Mouse (Mus musculus) testis, adult 2 months (tissue): ENCODE data around the gene Olfr149. TPM values are rescaled to one million over a fixed set of nuclear protein-coding genes. Genes with fewer than 3 reads are reported as not detected.
"Not testable (repeated sequence)": the region's sequence is repeated elsewhere in the genome, so short reads cannot be mapped to it uniquely, and the experiment has no call there.

ENCODE experiments used
- H3K27ac ChIP-seq: fragments of 200-500 bp; 2 replicates; pipeline ENCODE4 v1.5.1; 2012; ENCODE audit warnings: low read depth, low read length; ENCODE audit not compliant: control insufficient read depth, insufficient read depth
- H3K27me3 ChIP-seq: fragments of 200-500 bp; 2 replicates; pipeline ENCODE4 v1.6.1; 2012; ENCODE audit warnings: mild to moderate bottlenecking, low read length, moderate library complexity; ENCODE audit not compliant: control insufficient read depth, insufficient read depth
- H3K36me3 ChIP-seq: fragments of 200-500 bp; 2 replicates; pipeline ENCODE4 v1.6.1; 2012; ENCODE audit warnings: mild to moderate bottlenecking, low read length; ENCODE audit not compliant: control insufficient read depth, insufficient read depth
- H3K4me1 ChIP-seq: fragments of 200-500 bp; 2 replicates; pipeline ENCODE4 v1.6.1; 2012; ENCODE audit warnings: low read length; ENCODE audit not compliant: control insufficient read depth, insufficient read depth
- H3K4me3 ChIP-seq: fragments of 200-500 bp; 2 replicates; pipeline ENCODE4 v1.5.1; 2012; ENCODE audit warnings: low read depth, mild to moderate bottlenecking, low read length, moderate library complexity, mixed read lengths; ENCODE audit not compliant: control insufficient read depth
- CTCF ChIP-seq: fragments of 200-500 bp; IDR thresholded peaks from 2 replicates; pipeline ENCODE4 v1.5.1; 2012; ENCODE audit warnings: low read depth, mild to moderate bottlenecking, inconsistent platforms, low read length, moderate library complexity; ENCODE audit not compliant: control insufficient read depth, insufficient read depth, insufficient replicate concordance
- POLR2A ChIP-seq: fragments of 200-500 bp; IDR thresholded peaks from 2 replicates; pipeline ENCODE4 v1.6.1; 2012; ENCODE audit warnings: low read depth, mild to moderate bottlenecking, inconsistent platforms, low read length, moderate library complexity; ENCODE audit not compliant: control insufficient read depth
- polyA plus RNA-seq: library from polyadenylated mRNA; depleted of rRNA; stranded (reverse); fragments of >200 nt; gene quantifications from 2 replicates; pipeline ENCODE4 v1.2.3, GENCODE M21; 2012; rRNA removed

The Olfr149 gene
- polyA plus RNA-seq, result not detected in 2 replicates

DNA sequence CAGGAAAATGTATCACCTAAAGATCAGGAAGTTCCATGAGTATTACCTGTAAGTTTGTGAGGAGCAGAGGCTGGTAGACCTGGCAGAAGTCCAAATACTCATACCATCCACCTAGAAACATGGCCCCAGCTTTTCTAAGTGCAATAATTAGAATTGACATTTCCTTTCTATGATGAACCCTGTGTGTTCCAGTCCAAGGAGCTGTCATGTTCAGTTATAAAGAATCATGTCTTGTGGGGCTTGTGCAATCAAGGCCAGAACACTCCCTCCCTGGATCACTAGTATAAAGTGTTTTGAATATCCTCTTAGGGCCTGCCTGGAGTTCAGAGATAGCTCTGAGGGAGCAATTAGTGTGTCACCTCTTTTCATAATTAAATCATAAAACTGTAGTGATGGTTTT lies at the start of gene Olfr149:
Gene Olfr149 (minus strand): TSS at position 101 of the 400 bp plus-strand sequence.
- no peak within 1 kb of the TSS for H3K4me3 ChIP-seq
- no peak for TF ChIP-seq CTCF
- no peak for TF ChIP-seq POLR2A
- no peaks in the 10 kb centered on the region for H3K4me1 ChIP-seq
- no peak within 1 kb of the TSS for H3K27ac ChIP-seq
- no peaks in the 10 kb centered on the region for H3K27me3 ChIP-seq
- H3K36me3 ChIP-seq, result no peaks in the 10 kb centered on the region

- H3K4me1 ChIP-seq, result no peaks in the 10 kb centered on the region
- H3K36me3 ChIP-seq, result no peaks in the 10 kb centered on the region
- no peak overlapping the region for H3K4me3 ChIP-seq
- no peak for TF ChIP-seq POLR2A
- TF ChIP-seq CTCF, result no peak
- H3K27me3 ChIP-seq, result no peaks in the 10 kb centered on the region
- no peak overlapping the region for H3K27ac ChIP-seq
Observed at GRCm38 (mm10) chr9:39746428-39746827, 39.5 kb upstream of the Olfr149 start.

DNA sequence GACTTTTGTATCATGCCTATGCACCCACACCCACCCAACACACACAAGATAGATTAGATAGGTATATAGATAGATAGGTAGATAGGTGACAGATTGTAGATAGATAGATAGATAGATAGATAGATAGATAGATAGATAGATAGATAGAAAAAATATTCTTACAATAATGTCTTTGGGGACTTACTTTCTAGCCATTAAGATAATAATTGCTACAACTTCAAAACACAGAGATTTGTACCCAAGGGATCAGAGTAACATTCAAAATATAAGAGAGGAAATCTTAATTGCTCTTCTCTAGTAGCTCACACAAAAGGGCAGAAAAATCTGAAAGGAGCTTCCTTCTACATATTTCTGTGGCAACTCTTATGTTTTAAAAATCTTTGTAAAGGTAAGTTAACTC lies 39.0 kb upstream of the Olfr149 start, which contains the start of gene Olfr967:
Gene Olfr967 (plus strand): TSS at position 301 of the 400 bp plus-strand sequence.
- no peaks in the 10 kb centered on the region for H3K36me3 ChIP-seq
- no peaks in the 10 kb centered on the region for H3K27me3 ChIP-seq
- no peak within 1 kb of the TSS for H3K4me3 ChIP-seq
- TF ChIP-seq POLR2A (no peak), CTCF (no peak)
- H3K4me1 ChIP-seq, result no peaks in the 10 kb centered on the region
- H3K27ac ChIP-seq, result no peak within 1 kb of the TSS

GRCm38 (mm10) chr9:39740741-39741140 lies 33.8 kb upstream of the Olfr149 start:
- H3K27ac ChIP-seq, result no peak overlapping the region
- no peaks in the 10 kb centered on the region for H3K4me1 ChIP-seq
- no peaks in the 10 kb centered on the region for H3K27me3 ChIP-seq
- H3K4me3 ChIP-seq, result no peak overlapping the region
- TF ChIP-seq POLR2A (no peak), CTCF (no peak)
- no peaks in the 10 kb centered on the region for H3K36me3 ChIP-seq

- Histone ChIP-seq H3K27me3 (no peaks in the 10 kb centered on the region), H3K36me3 (no peaks in the 10 kb centered on the region)
- TF ChIP-seq POLR2A, result no peak
Observed at GRCm38 (mm10) chr9:39730678-39731077, 23.8 kb upstream of the Olfr149 start, which contains the start of gene Olfr150. Gene Olfr150 (plus strand): TSS chr9:39730978.

GRCm38 (mm10) chr9:39711053-39711452 lies 4.1 kb upstream of the Olfr149 start, which contains the start of gene Olfr965:
Gene Olfr965 (plus strand): TSS chr9:39711353.
- Histone ChIP-seq H3K27ac (no peak within 1 kb of the TSS), H3K27me3 (no peaks in the 10 kb centered on the region), H3K4me3 (no peak within 1 kb of the TSS), H3K36me3 (no peaks in the 10 kb centered on the region), H3K4me1 (no peaks in the 10 kb centered on the region)
- TF ChIP-seq POLR2A (no peak), CTCF (no peak)

More at GRCm38 (mm10) chr9:39730678-39731077, 23.8 kb upstream of the Olfr149 start, which contains the start of gene Olfr150:
- no peak within 1 kb of the TSS for H3K27ac ChIP-seq
- H3K4me1 ChIP-seq, result no peaks in the 10 kb centered on the region
- no peak within 1 kb of the TSS for H3K4me3 ChIP-seq

- Histone ChIP-seq H3K36me3 (no peaks in the 10 kb centered on the region), H3K4me3 (no peak overlapping the region), H3K4me1 (no peaks in the 10 kb centered on the region), H3K27me3 (no peaks in the 10 kb centered on the region), H3K27ac (no peak overlapping the region)
- no peak for TF ChIP-seq POLR2A
- TF ChIP-seq CTCF, result no peak
Observed at GRCm38 (mm10) chr9:39708958-39709357, 2.0 kb upstream of the Olfr149 start.

DNA sequence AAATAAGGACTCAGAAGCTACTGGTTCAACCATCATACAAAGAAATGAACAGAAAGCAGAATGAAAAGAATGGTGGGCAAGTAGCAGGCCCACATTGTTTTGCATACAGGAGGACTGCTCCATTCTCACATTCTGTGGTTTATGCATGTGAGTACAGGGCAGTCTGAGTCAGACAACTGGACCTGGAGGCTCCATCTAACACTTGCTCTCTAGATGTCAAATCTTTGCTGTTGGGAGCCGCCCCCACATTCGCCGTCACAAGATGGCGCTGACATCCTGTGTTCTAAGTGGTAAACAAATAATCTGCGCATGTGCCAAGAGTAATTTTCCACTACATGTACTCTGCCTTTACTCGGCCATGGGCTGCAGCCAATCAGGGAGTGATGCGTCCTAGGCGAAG lies 5.8 kb downstream of the Olfr149 start:
- H3K4me1 ChIP-seq, H3K27me3 ChIP-seq, H3K4me3 ChIP-seq, H3K36me3 ChIP-seq, H3K27ac ChIP-seq: not testable (repeated sequence)

GRCm38 (mm10) chr9:39679280-39679679 lies 27.6 kb downstream of the Olfr149 start:
- H3K27ac ChIP-seq, result no peak overlapping the region
- H3K4me1 ChIP-seq, result no peaks in the 10 kb centered on the region
- H3K27me3 ChIP-seq, result no peaks in the 10 kb centered on the region
- H3K36me3 ChIP-seq, result no peaks in the 10 kb centered on the region
- no peak overlapping the region for H3K4me3 ChIP-seq
- TF ChIP-seq POLR2A (no peak), CTCF (no peak)
